ENCODE assay signal across 12 mouse cellular contexts in the genomic region with DNA sequence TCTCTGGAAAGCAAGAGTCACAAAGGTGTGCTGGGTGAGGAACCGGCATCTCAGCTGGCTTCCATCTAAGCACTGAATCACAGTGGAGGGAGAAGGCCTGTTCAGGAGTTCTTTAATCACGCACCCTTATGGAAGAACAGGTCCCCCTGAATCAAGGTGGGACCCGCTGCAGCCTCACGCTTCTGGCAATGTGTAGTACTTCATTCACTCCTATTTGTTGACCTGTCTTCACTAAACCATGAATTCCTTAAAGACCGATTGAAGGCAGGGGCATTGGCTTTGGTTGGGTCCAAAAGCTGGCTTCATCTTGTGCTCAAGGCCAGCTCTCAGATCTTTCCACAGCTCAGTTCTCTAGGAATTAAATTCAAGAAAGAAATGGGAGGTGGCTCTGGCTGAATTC.
DNase-seq lines count a peak whose midpoint lies in the region; ATAC-seq and TF ChIP-seq lines count a peak whose summit lies in the region.
"Had no signal": no experiment of that assay in that cellular context is flagged by ENCODE, and none has a peak within 500 bp of the region (broad histone marks: within the 10 kb centered on the region; RNA-seq: fewer than 3 reads in every experiment).

No protein-coding gene starts in this region.

- H3K9ac ChIP-seq in heart, embryonic 11.5 days (ENCODE audit: low read depth, low read length), result no peak overlapping the region
- H3K9ac ChIP-seq in liver, embryonic 13.5 days, result no peak overlapping the region
- no peak overlapping the region for H3K9ac ChIP-seq in liver, postnatal 0 days (replicated peaks)
- no peak overlapping the region for H3K9ac ChIP-seq in hindbrain, embryonic 12.5 days
- H3K9ac ChIP-seq in midbrain, embryonic 13.5 days (replicated peaks), result no peak overlapping the region; the same call in 1 of the 2 replicates

- peaks cover 31% of the 10 kb centered on the region for H3K27me3 ChIP-seq in heart, embryonic 11.5 days (ENCODE audit: control insufficient read depth, insufficient read depth, low read length)
- H3K27me3 ChIP-seq in liver, embryonic 13.5 days, result peaks cover 10% of the 10 kb centered on the region; the same call in 1 of the 2 replicates
- 0 out of 2 replicates have a peak, but pooled peaks cover 6% of the 10 kb centered on the region for H3K27me3 ChIP-seq in liver, postnatal 0 days (ENCODE audit: insufficient read depth, low read length)
- H3K27me3 ChIP-seq in hindbrain, embryonic 12.5 days, result peaks cover 12% of the 10 kb centered on the region
- H3K27me3 ChIP-seq in midbrain, embryonic 13.5 days, result 0 out of 2 replicates have a peak, but pooled peaks cover 7% of the 10 kb centered on the region

- no peaks in the 10 kb centered on the region for H3K9me3 ChIP-seq in heart, embryonic 11.5 days (replicated peaks; ENCODE audit: control insufficient read depth, low read length)
- no peaks in the 10 kb centered on the region for H3K9me3 ChIP-seq in liver, embryonic 13.5 days (replicated peaks)
- H3K9me3 ChIP-seq in liver, postnatal 0 days (ENCODE audit: low read length), result no peaks in the 10 kb centered on the region
- no peaks in the 10 kb centered on the region for H3K9me3 ChIP-seq in hindbrain, embryonic 12.5 days (replicated peaks)
- H3K9me3 ChIP-seq in midbrain, embryonic 13.5 days, result no peaks in the 10 kb centered on the region

- 26% methylated on average over 5 of the region's 5 CpGs for WGBS in heart, embryonic 11.5 days (ENCODE audit: insufficient replicate concordance)
- WGBS in liver, embryonic 13.5 days (ENCODE audit: insufficient replicate concordance), result 38% methylated on average over 5 of the region's 5 CpGs
- WGBS in liver, postnatal 0 days (ENCODE audit: insufficient replicate concordance), result 66% methylated on average over 5 of the region's 5 CpGs
- 45% methylated on average over 5 of the region's 5 CpGs for WGBS in hindbrain, embryonic 12.5 days
- WGBS in midbrain, embryonic 13.5 days, result 47% methylated on average over 5 of the region's 5 CpGs

- no peak overlapping the region for H3K27ac ChIP-seq in heart, embryonic 11.5 days (ENCODE audit: low read depth, low read length)
- no peak overlapping the region for H3K27ac ChIP-seq in liver, embryonic 13.5 days
- no peak overlapping the region for H3K27ac ChIP-seq in liver, postnatal 0 days (ENCODE audit: low read depth)
- no peak overlapping the region for H3K27ac ChIP-seq in hindbrain, embryonic 12.5 days
- H3K27ac ChIP-seq in midbrain, embryonic 13.5 days, result peak overlapping the region; percentile 40

- peak overlapping the region; percentile 4; the same call in 1 of the 2 replicates for H3K4me3 ChIP-seq in heart, embryonic 11.5 days (ENCODE audit: low read depth, low read length)
- no peak overlapping the region for H3K4me3 ChIP-seq in liver, embryonic 13.5 days (replicated peaks)
- no peak overlapping the region for H3K4me3 ChIP-seq in liver, postnatal 0 days (ENCODE audit: low read depth, low read length)
- H3K4me3 ChIP-seq in hindbrain, embryonic 12.5 days, result no peak overlapping the region
- no peak overlapping the region for H3K4me3 ChIP-seq in midbrain, embryonic 13.5 days (replicated peaks)

- TF ChIP-seq EP300 in liver, postnatal 0 days (IDR thresholded peaks at IDR 0.05; ENCODE audit: low read depth), result no peak

- H3K36me3 ChIP-seq in heart, embryonic 11.5 days (ENCODE audit: control insufficient read depth, insufficient read depth, low read length), result no peaks in the 10 kb centered on the region
- H3K36me3 ChIP-seq in liver, embryonic 13.5 days, result no peaks in the 10 kb centered on the region
- H3K36me3 ChIP-seq in liver, postnatal 0 days (replicated peaks; ENCODE audit: insufficient read depth, low read length), result no peaks in the 10 kb centered on the region
- no peaks in the 10 kb centered on the region for H3K36me3 ChIP-seq in hindbrain, embryonic 12.5 days
- no peaks in the 10 kb centered on the region for H3K36me3 ChIP-seq in midbrain, embryonic 13.5 days

- DNase-seq in heart, adult 18-20 months, result no peak
- DNase-seq in liver, embryonic 13.5 days, result no peak
- DNase-seq in liver, postnatal 0 days, result no peak
- no peak for DNase-seq in adrenal gland, postnatal 14 days
- DNase-seq: kidney, postnatal 14 days; layer of hippocampus, postnatal 36 days; right cerebral cortex, postnatal 25 days; thymus, adult 18-20 months had no signal

- peaks cover 9% of the 10 kb centered on the region for H3K4me1 ChIP-seq in heart, embryonic 11.5 days (ENCODE audit: control insufficient read depth, insufficient read depth, low read length)
- no peaks in the 10 kb centered on the region for H3K4me1 ChIP-seq in liver, embryonic 13.5 days (replicated peaks)
- H3K4me1 ChIP-seq in liver, postnatal 0 days (ENCODE audit: insufficient read depth), result no peaks in the 10 kb centered on the region
- H3K4me1 ChIP-seq in hindbrain, embryonic 12.5 days, result peaks cover 23% of the 10 kb centered on the region
- H3K4me1 ChIP-seq in midbrain, embryonic 13.5 days (replicated peaks), result peaks cover 21% of the 10 kb centered on the region

- H3K4me2 ChIP-seq in heart, embryonic 11.5 days, result peak overlapping the region; percentile 41
- H3K4me2 ChIP-seq in liver, embryonic 13.5 days, result peak overlapping the region; percentile 14; the same call in 1 of the 2 replicates
- no peak overlapping the region for H3K4me2 ChIP-seq in liver, postnatal 0 days (ENCODE audit: low read depth, low read length)
- H3K4me2 ChIP-seq in hindbrain, embryonic 12.5 days (replicated peaks), result peak overlapping the region; percentile 34; the same call in 1 of the 2 replicates
- H3K4me2 ChIP-seq in midbrain, embryonic 13.5 days (replicated peaks), result peak overlapping the region; percentile 38

- no peak for ATAC-seq in heart, embryonic 11.5 days (replicated peaks; ENCODE audit: insufficient number of reproducible peaks, low FRiP score, low TSS enrichment)
- ATAC-seq in liver, embryonic 13.5 days (ENCODE audit: low read depth), result no peak
- no peak for ATAC-seq in liver, postnatal 0 days
- ATAC-seq in hindbrain, embryonic 12.5 days (ENCODE audit: low FRiP score), result no peak
- peak; percentile 24; the same call in 1 of the 2 replicates for ATAC-seq in midbrain, embryonic 13.5 days
- no peak for ATAC-seq in megakaryocyte-erythroid progenitor cell, adult 5-6 weeks (replicated peaks; ENCODE audit: low FRiP score, low TSS enrichment, poor library complexity, severe bottlenecking)

- no peak for TF ChIP-seq CTCF in liver, postnatal 0 days (IDR thresholded peaks at IDR 0.05; ENCODE audit: low read depth)
